Mouse (Mus musculus) C2C12 (cell line): ENCODE measurements around the gene Gm30302.

Source experiments
- CEBPB ChIP-seq: IDR thresholded peaks from one replicate; pipeline ENCODE4 v1.6.1; 2011; ENCODE audit warnings: low read depth, mild to moderate bottlenecking, control low read depth, moderate library complexity
- CTCF ChIP-seq: IDR thresholded peaks from one replicate; pipeline ENCODE4 v1.5.1; 2011; ENCODE audit not compliant: control insufficient read depth, insufficient read depth, insufficient read length
- FOSL1 ChIP-seq: IDR thresholded peaks from one replicate; pipeline ENCODE4 v1.8.0; 2011; ENCODE audit warnings: mild to moderate bottlenecking, low read length; ENCODE audit not compliant: poor library complexity, insufficient read depth, severe bottlenecking
- MAX ChIP-seq: IDR thresholded peaks from one replicate; pipeline ENCODE4 v1.6.1; 2011; ENCODE audit warnings: mild to moderate bottlenecking, control low read depth
- MYOD1 ChIP-seq: IDR thresholded peaks from one replicate; pipeline ENCODE4 v1.6.1; 2011; ENCODE audit warnings: low read depth; ENCODE audit not compliant: control insufficient read depth, insufficient read length
- MYOG ChIP-seq: IDR thresholded peaks from one replicate; pipeline ENCODE4 v1.6.1; 2011; ENCODE audit not compliant: control insufficient read depth, insufficient read length; ENCODE audit errors: extremely low read depth
- USF1 ChIP-seq: IDR thresholded peaks from one replicate; pipeline ENCODE4 v1.6.1; 2011; ENCODE audit warnings: low read depth, mild to moderate bottlenecking, control low read depth, moderate library complexity

- TF ChIP-seq CTCF (no peak), USF1 (no peak), MAX (no peak), CEBPB (no peak), MYOG (no peak), FOSL1 (no peak), MYOD1 (no peak)
Measured at GRCm38 (mm10) chr13:49757966-49758365, 40.8 kb downstream of the Gm30302 start.
